Mouse (Mus musculus): Measurements from ENCODE around the gene Myo9b.

GRCm38 (mm10) chr8:71395071-71395470 lies 122.6 kb downstream of the Myo9b start:
- TF ChIP-seq POLR2A (IDR thresholded peaks at IDR 0.05; ENCODE audit: extremely low read depth, insufficient read depth, low read length): no peak
- TF ChIP-seq CTCF (IDR thresholded peaks at IDR 0.05; ENCODE audit: low read depth, low read length): no peak
